Mouse (Mus musculus) liver, embryonic 15.5 days (tissue): ENCODE data around the gene Krt80. TPM values are rescaled to one million over a fixed set of nuclear protein-coding genes. Genes with fewer than 3 reads are reported as not detected.

ENCODE experiments used
- ATAC-seq: fragments of 200-750 bp; cut with Nextera tagmentation; 2 replicates; pipeline ENCODE4 v1.8.0; 2017; ENCODE audit warnings: moderate number of reproducible peaks, mild to moderate bottlenecking, moderate library complexity; ENCODE audit not compliant: insufficient read depth
- H3K27ac ChIP-seq: fragments of 300-500 bp; sonication (generic); replicated peaks from 2 replicates; pipeline ENCODE4 v1.5.1; 2015; ENCODE audit warnings: mild to moderate bottlenecking, inconsistent platforms
- H3K27me3 ChIP-seq: fragments of 300-500 bp; sonication (generic); 2 replicates; pipeline ENCODE4 v1.6.1; 2015; ENCODE audit warnings: mild to moderate bottlenecking, inconsistent platforms
- H3K36me3 ChIP-seq: fragments of 300-500 bp; sonication (generic); replicated peaks from 2 replicates; pipeline ENCODE4 v1.6.1; 2015; ENCODE audit warnings: moderate library complexity, mild to moderate bottlenecking, inconsistent platforms
- H3K4me1 ChIP-seq: fragments of 300-500 bp; sonication (generic); replicated peaks from 2 replicates; pipeline ENCODE4 v1.6.1; 2015; ENCODE audit warnings: inconsistent platforms
- H3K4me2 ChIP-seq: fragments of 300-500 bp; sonication (generic); 2 replicates; pipeline ENCODE4 v1.6.1; 2015; ENCODE audit warnings: moderate library complexity, mild to moderate bottlenecking, inconsistent platforms
- H3K4me3 ChIP-seq: fragments of 300-500 bp; sonication (generic); replicated peaks from 2 replicates; pipeline ENCODE4 v1.5.1; 2015; ENCODE audit warnings: mild to moderate bottlenecking, inconsistent platforms
- H3K9ac ChIP-seq: fragments of 300-500 bp; sonication (generic); 2 replicates; pipeline ENCODE4 v1.6.1; 2015; ENCODE audit warnings: moderate library complexity, mild to moderate bottlenecking, inconsistent platforms
- H3K9me3 ChIP-seq: fragments of 300-500 bp; sonication (generic); replicated peaks from 2 replicates; pipeline ENCODE4 v1.6.1; 2016; ENCODE audit warnings: inconsistent platforms
- WGBS: fragments of 180-500 bp; shearing (Covaris S2); methylation state at CpG from one replicate; pipeline ENCODE4 v1.1.7; 2015; ENCODE audit warnings: mixed read lengths; ENCODE audit not compliant: insufficient replicate concordance; 5-methylcytosine and 5-hydroxymethylcytosine counted together
- microRNA counts: library from miRNA; unstranded; fragments of <30 nt; microRNA quantifications from one replicate; lab custom pipeline; 2016
- microRNA-seq: library from miRNA; unstranded; fragments of <30 nt; microRNA quantifications from one replicate; pipeline ENCODE4, GENCODE M21; 2016
- polyA plus RNA-seq: library from polyadenylated mRNA; unstranded; fragments of >200 nt; fragmentation: Nextera tagmentation; extraction: Ambion mirVana; gene quantifications from 2 replicates; pipeline ENCODE4 v1.2.1, GENCODE M21; 2015

Gene Krt80
- polyA plus RNA-seq, 1 experiment from 2014 or later, result 0.44 TPM

GRCm38 (mm10) chr15:101299480-101299960 lies 70.4 kb downstream of the Krt80 start:
- WGBS, result 53% methylated on average over 14 of the region's 14 CpGs
- peak; percentile 44; the same call in 1 of the 2 replicates for ATAC-seq

GRCm38 (mm10) chr15:101298550-101298949 lies 71.4 kb downstream of the Krt80 start:
- Histone ChIP-seq H3K4me2 (peak overlapping the region; percentile 25; the same call in 1 of the 2 replicates), H3K9ac (no peak overlapping the region), H3K27me3 (no peaks in the 10 kb centered on the region), H3K4me1 (peaks cover 12% of the 10 kb centered on the region; the same call in 1 of the 2 replicates), H3K36me3 (no peaks in the 10 kb centered on the region), H3K27ac (no peak overlapping the region), H3K9me3 (no peaks in the 10 kb centered on the region), H3K4me3 (no peak overlapping the region)
- 25% methylated on average over 7 of the region's 7 CpGs for WGBS
- no peak for ATAC-seq

More at GRCm38 (mm10) chr15:101299480-101299960, 70.4 kb downstream of the Krt80 start:
- H3K4me2 ChIP-seq, result no peak overlapping the region
- no peak overlapping the region for H3K27ac ChIP-seq
- peaks cover 12% of the 10 kb centered on the region; the same call in 1 of the 2 replicates for H3K4me1 ChIP-seq
- H3K4me3 ChIP-seq, result no peak overlapping the region
- H3K9me3 ChIP-seq, result no peaks in the 10 kb centered on the region
- no peaks in the 10 kb centered on the region for H3K36me3 ChIP-seq
- H3K27me3 ChIP-seq, result no peaks in the 10 kb centered on the region
- H3K9ac ChIP-seq, result no peak overlapping the region

DNA sequence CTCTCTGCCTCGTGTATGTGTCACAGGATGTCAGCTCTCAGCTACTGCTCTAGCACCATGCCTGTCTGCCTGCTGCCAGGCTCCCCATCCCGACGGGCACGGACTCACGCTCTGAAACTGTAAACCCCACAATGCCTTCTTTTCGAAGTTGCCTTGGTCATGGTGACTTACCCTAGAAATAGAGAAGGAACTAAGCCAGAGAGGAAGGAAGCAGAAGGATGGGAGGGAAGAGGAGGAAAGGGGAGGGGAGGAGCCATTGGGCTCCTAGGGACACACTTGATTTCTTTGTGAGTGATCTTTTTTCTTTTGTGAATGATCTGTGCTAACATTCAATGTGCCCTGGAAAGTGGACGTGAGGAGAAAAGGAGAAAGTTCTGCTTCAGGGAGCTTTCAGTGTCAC lies 72.0 kb downstream of the Krt80 start:
- 14% methylated on average over 7 of the region's 7 CpGs for WGBS
- Histone ChIP-seq H3K9ac (no peak overlapping the region), H3K4me2 (peak overlapping the region; percentile 25; the same call in 1 of the 2 replicates), H3K36me3 (no peaks in the 10 kb centered on the region), H3K4me1 (peaks cover 12% of the 10 kb centered on the region; the same call in 1 of the 2 replicates), H3K4me3 (no peak overlapping the region), H3K27ac (no peak overlapping the region), H3K9me3 (no peaks in the 10 kb centered on the region), H3K27me3 (no peaks in the 10 kb centered on the region)
- no peak for ATAC-seq

MicroRNAs encoded within 50 kb of the gene (microRNA counts, 519-probe panel; counts per million panel counts)
- microRNA mmu-miR-1941-3p (lab: Ali Mortazavi, UCI), result 1,951 counts per million, percentile 20 among the panel's probes with 10 or more counts
- not detected for microRNA mmu-miR-1941-5p (lab: Ali Mortazavi, UCI)

Small RNAs within 50 kb of the gene (microRNA-seq; reads per million reads assigned to microRNA genes)
- 1.0 reads per million for gene Mir1941

Other genes with a start within 250 kb of the Krt80 start
- 1.4 and 2.6 TPM in 2 replicates for gene Acvrl1, start 241.6 kb downstream of the Krt80 start, polyA plus RNA-seq
- 1.6 and 2.0 TPM in 2 replicates for gene Acvr1b, start 196.1 kb downstream of the Krt80 start, polyA plus RNA-seq
- 0.37 and 0.46 TPM in 2 replicates for gene Grasp, start 146.0 kb downstream of the Krt80 start, polyA plus RNA-seq
- 0.68 and 0.83 TPM in 2 replicates for gene Nr4a1, start 115.9 kb downstream of the Krt80 start, polyA plus RNA-seq
- gene Atg101, start 85.9 kb downstream of the Krt80 start, polyA plus RNA-seq, result 25.5 and 27.3 TPM in 2 replicates
- gene 6030408B16Rik, start 77.0 kb downstream of the Krt80 start, polyA plus RNA-seq, result 0.30 and 0.81 TPM in 2 replicates
- gene Krt7, start 40.9 kb upstream of the Krt80 start, polyA plus RNA-seq, result 1.7 TPM in 2 replicates
- gene Krt87, start 68.6 kb upstream of the Krt80 start, polyA plus RNA-seq, result not detected in 2 replicates
- gene Krt88, start 77.6 kb upstream of the Krt80 start, polyA plus RNA-seq, result not detected in 2 replicates
- gene Krt81, start 93.6 kb upstream of the Krt80 start, polyA plus RNA-seq, result not detected in 2 replicates
- not detected in 2 replicates for gene Krt86, start 103.3 kb upstream of the Krt80 start, polyA plus RNA-seq
- 0.32 and 0.51 TPM in 2 replicates for gene Krt83, start 121.3 kb upstream of the Krt80 start, polyA plus RNA-seq
- gene Gm49425, start 147.1 kb upstream of the Krt80 start, polyA plus RNA-seq, result not detected in 2 replicates
- gene Krt84, start 162.7 kb upstream of the Krt80 start, polyA plus RNA-seq, result 0.05 TPM in 1 of 2 replicates, not detected in the other
- gene Krt82, start 180.5 kb upstream of the Krt80 start, polyA plus RNA-seq, result not detected in 2 replicates
- gene Krt90, start 192.8 kb upstream of the Krt80 start, polyA plus RNA-seq, result not detected in 2 replicates
- not detected in 2 replicates for gene Krt75, start 203.7 kb upstream of the Krt80 start, polyA plus RNA-seq